ENCODE assay signal across 24 mouse cellular contexts in the genomic region with DNA sequence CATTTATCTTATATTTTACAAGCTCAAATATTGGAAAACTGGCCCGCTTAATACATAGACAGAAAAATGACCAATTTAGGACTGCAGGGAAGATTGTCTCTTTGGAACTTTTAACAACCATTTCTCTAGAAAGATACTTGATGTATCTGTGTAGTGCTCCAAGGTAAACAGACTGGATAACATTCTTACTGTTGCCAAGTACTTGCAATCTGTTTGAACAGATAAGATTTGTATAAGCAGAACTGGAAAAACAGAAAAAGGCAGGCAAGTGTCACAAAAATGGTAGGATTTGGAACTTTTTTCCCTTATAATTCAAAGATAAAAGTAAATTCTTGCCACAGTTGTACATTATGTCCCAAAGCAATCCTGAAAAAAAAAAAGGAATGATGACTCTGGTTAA.
DNase-seq lines count a peak whose midpoint lies in the region; ATAC-seq and TF ChIP-seq lines count a peak whose summit lies in the region.
"Had no signal": no experiment of that assay in that cellular context is flagged by ENCODE, and none has a peak within 500 bp of the region (broad histone marks: within the 10 kb centered on the region; RNA-seq: fewer than 3 reads in every experiment).

No protein-coding gene starts in this region.

- TF ChIP-seq RAD21 in MEL (IDR thresholded peaks at IDR 0.05; ENCODE audit: low read depth, low read length), result no peak

- no peaks in the 10 kb centered on the region for H3K4me1 ChIP-seq in forebrain, embryonic 14.5 days (ENCODE audit: control insufficient read depth, insufficient read depth, low read length)
- no peaks in the 10 kb centered on the region for H3K4me1 ChIP-seq in forebrain, embryonic 12.5 days
- no peaks in the 10 kb centered on the region for H3K4me1 ChIP-seq in liver, adult 2 months (ENCODE audit: control insufficient read depth, insufficient read depth, low read length)
- H3K4me1 ChIP-seq in liver, embryonic 11.5 days (replicated peaks; ENCODE audit: control insufficient read depth, insufficient read depth, low read length), result no peaks in the 10 kb centered on the region
- no peaks in the 10 kb centered on the region; a peak in 2 of 4 replicates for H3K4me1 ChIP-seq in MEL (ENCODE audit: control insufficient read depth in 1 of 2, insufficient read depth in 2 of 2, low read length in 2 of 2)

- no peak overlapping the region for H3K4me2 ChIP-seq in forebrain, embryonic 14.5 days (ENCODE audit: low read length)
- H3K4me2 ChIP-seq in forebrain, embryonic 12.5 days, result no peak overlapping the region
- H3K4me2 ChIP-seq in liver, embryonic 11.5 days, result no peak overlapping the region

- no peak for TF ChIP-seq POLR2A in liver, adult 2 months (IDR thresholded peaks at IDR 0.05; ENCODE audit: extremely low read depth, insufficient read depth, low read length)
- TF ChIP-seq POLR2A in MEL (IDR thresholded peaks at IDR 0.05; ENCODE audit: control insufficient read depth in 1 of 2, insufficient read depth in 1 of 2, low read depth in 1 of 2, low read length in 2 of 2, poor library complexity in 1 of 2), result no peak

- peak; percentile 1 for DNase-seq in forebrain, embryonic 14.5 days (ENCODE audit: low spot score)
- peak; percentile 2 for DNase-seq in liver, adult 2 months (ENCODE audit: extremely low read depth, low read depth, low spot score)
- no peak for DNase-seq in liver, embryonic 11.5 days (ENCODE audit: low spot score)
- peak; percentile 52 for DNase-seq in MEL (ENCODE audit: low read depth, low spot score)
- DNase-seq in brain, adult 2 months (ENCODE audit: low read depth, low spot score), result peak; percentile 2
- no peak for DNase-seq in cerebellum, postnatal 10 days
- DNase-seq: adrenal gland, adult 2 months; adrenal gland, adult 8-10 months; adrenal gland, postnatal 10 days; adrenal gland, postnatal 14 days; adrenal gland, postnatal 25 days; adrenal gland, postnatal 36 days; B cell, adult 2 months; cerebellum, adult 11 months; cerebellum, adult 11-12 months; cerebellum, adult 18-20 months; cerebellum, adult 2 months had no signal

- TF ChIP-seq CTCF in liver, adult 2 months (IDR thresholded peaks at IDR 0.05; ENCODE audit: low read depth, low read length), result no peak
- no peak for TF ChIP-seq CTCF in MEL (IDR thresholded peaks at IDR 0.05 in 2 of 3, conservative IDR thresholded peaks at IDR 0.05 in 1 of 3; ENCODE audit: control insufficient read depth in 1 of 3, insufficient read depth in 1 of 3, low read depth in 2 of 3, low read length in 3 of 3, poor library complexity in 1 of 3, severe bottlenecking in 1 of 3)

- H3K4me3 ChIP-seq in forebrain, embryonic 14.5 days (ENCODE audit: low read depth, low read length), result no peak overlapping the region
- H3K4me3 ChIP-seq in forebrain, embryonic 12.5 days (replicated peaks), result no peak overlapping the region
- no peak overlapping the region for H3K4me3 ChIP-seq in liver, adult 2 months (ENCODE audit: insufficient read depth, low read depth, low read length)
- no peak overlapping the region for H3K4me3 ChIP-seq in liver, embryonic 11.5 days (ENCODE audit: low read depth, low read length)
- no peak overlapping the region for H3K4me3 ChIP-seq in MEL (ENCODE audit: control insufficient read depth in 1 of 2, insufficient read depth in 1 of 2, low read depth in 2 of 2, low read length in 2 of 2)

- no peaks in the 10 kb centered on the region for H3K79me2 ChIP-seq in liver, adult 2 months (ENCODE audit: control insufficient read depth, insufficient read depth, low read length)
- no peaks in the 10 kb centered on the region for H3K79me2 ChIP-seq in MEL (ENCODE audit: control insufficient read depth, insufficient read depth, low read length, poor library complexity)

- 92% methylated on average over 1 of the region's 1 CpGs for WGBS in forebrain, embryonic 14.5 days
- 96% methylated on average over 1 of the region's 1 CpGs for WGBS in forebrain, embryonic 12.5 days
- 95% methylated on average over 1 of the region's 1 CpGs for WGBS in liver, adult 2 months
- WGBS in liver, embryonic 11.5 days, result 90% methylated on average over 1 of the region's 1 CpGs

- H3K9ac ChIP-seq in forebrain, embryonic 14.5 days (ENCODE audit: low read length), result no peak overlapping the region
- no peak overlapping the region for H3K9ac ChIP-seq in forebrain, embryonic 12.5 days
- no peak overlapping the region for H3K9ac ChIP-seq in liver, adult 2 months (ENCODE audit: low read depth, low read length)
- no peak overlapping the region for H3K9ac ChIP-seq in liver, embryonic 11.5 days (ENCODE audit: low read depth, low read length)
- H3K9ac ChIP-seq in MEL (ENCODE audit: control insufficient read depth, low read depth, low read length, poor library complexity, severe bottlenecking), result no peak overlapping the region

- H3K36me3 ChIP-seq in forebrain, embryonic 14.5 days (ENCODE audit: control insufficient read depth, insufficient read depth, low read length), result no peaks in the 10 kb centered on the region
- H3K36me3 ChIP-seq in forebrain, embryonic 12.5 days (replicated peaks), result no peaks in the 10 kb centered on the region
- no peaks in the 10 kb centered on the region for H3K36me3 ChIP-seq in liver, adult 2 months (ENCODE audit: control insufficient read depth, insufficient read depth, low read length)
- no peaks in the 10 kb centered on the region for H3K36me3 ChIP-seq in liver, embryonic 11.5 days (ENCODE audit: control insufficient read depth, insufficient read depth, low read length)
- peaks cover 0 to 3% of the 10 kb centered on the region in 2 experiments; a peak in 1 of 4 replicates for H3K36me3 ChIP-seq in MEL (ENCODE audit: control insufficient read depth in 1 of 2, insufficient read depth in 2 of 2, low read length in 2 of 2)
- H3K36me3 ChIP-seq: G1E had no signal

- no peaks in the 10 kb centered on the region for H3K27me3 ChIP-seq in forebrain, embryonic 14.5 days (replicated peaks; ENCODE audit: control insufficient read depth, insufficient read depth, low read length)
- no peaks in the 10 kb centered on the region for H3K27me3 ChIP-seq in forebrain, embryonic 12.5 days
- H3K27me3 ChIP-seq in liver, adult 2 months (ENCODE audit: control insufficient read depth, insufficient read depth, low read length), result no peaks in the 10 kb centered on the region
- H3K27me3 ChIP-seq in liver, embryonic 11.5 days (replicated peaks; ENCODE audit: control insufficient read depth, insufficient read depth, low read length), result no peaks in the 10 kb centered on the region
- no peaks in the 10 kb centered on the region for H3K27me3 ChIP-seq in MEL (ENCODE audit: control insufficient read depth in 1 of 2, insufficient read depth in 2 of 2, low read length in 2 of 2)
- H3K27me3 ChIP-seq: CH12.LX had no signal

- no peak for ATAC-seq in forebrain, embryonic 14.5 days
- no peak for ATAC-seq in forebrain, embryonic 12.5 days (ENCODE audit: low FRiP score)
- no peak for ATAC-seq in liver, embryonic 11.5 days (replicated peaks; ENCODE audit: low FRiP score)
- ATAC-seq in megakaryocyte progenitor cell, adult 5-6 weeks (replicated peaks; ENCODE audit: poor library complexity), result no peak
- ATAC-seq: activated CD4-positive, CD25-positive, alpha-beta regulatory T cell, adult 4 months; CD4-positive, CD25-positive, alpha-beta regulatory T cell, adult 4 months; Patski had no signal

- no peaks in the 10 kb centered on the region for H3K9me3 ChIP-seq in forebrain, embryonic 14.5 days (replicated peaks; ENCODE audit: control insufficient read depth, low read length)
- H3K9me3 ChIP-seq in forebrain, embryonic 12.5 days, result no peaks in the 10 kb centered on the region
- H3K9me3 ChIP-seq in liver, embryonic 11.5 days (ENCODE audit: control insufficient read depth, low read length), result no peaks in the 10 kb centered on the region
- H3K9me3 ChIP-seq in MEL (replicated peaks; ENCODE audit: insufficient read depth, low read length), result no peaks in the 10 kb centered on the region
- H3K9me3 ChIP-seq: G1E had no signal

- no peak overlapping the region for H3K27ac ChIP-seq in forebrain, embryonic 14.5 days (ENCODE audit: low read depth, low read length)
- no peak overlapping the region for H3K27ac ChIP-seq in forebrain, embryonic 12.5 days
- H3K27ac ChIP-seq in liver, adult 2 months (replicated peaks; ENCODE audit: insufficient read depth, low read depth, low read length), result no peak overlapping the region
- H3K27ac ChIP-seq in liver, embryonic 11.5 days (ENCODE audit: low read depth, low read length), result no peak overlapping the region
- no peak overlapping the region for H3K27ac ChIP-seq in MEL (ENCODE audit: control insufficient read depth, low read depth, low read length)

- TF ChIP-seq EP300 in MEL (IDR thresholded peaks at IDR 0.05; ENCODE audit: low read depth in 1 of 2, low read length in 2 of 2), result peak; percentile 76 to 90; a peak in 3 of 4 replicates

TF ChIP-seq in MEL, 35 proteins besides CTCF, POLR2A, EP300 and RAD21:
- peak; percentile 72 for TF ChIP-seq GATA1 (IDR thresholded peaks at IDR 0.05; ENCODE audit: low read depth, low read length)
- no peak for TF ChIP-seq HCFC1 (IDR thresholded peaks at IDR 0.05; ENCODE audit: low read depth, low read length)
- TF ChIP-seq ETS1 (IDR thresholded peaks at IDR 0.05; ENCODE audit: low read depth, low read length), result no peak
- 0 out of 2 replicates have a peak, but pooled peaks have one; percentile 18 for TF ChIP-seq TAL1 (IDR thresholded peaks at IDR 0.05; ENCODE audit: low read length)
- TF ChIP-seq RCOR1 (IDR thresholded peaks at IDR 0.05; ENCODE audit: low read depth, low read length), result peak; percentile 62; the same call in 1 of the 2 replicates
- TF ChIP-seq TCF12 (IDR thresholded peaks at IDR 0.05; ENCODE audit: low read depth, low read length), result peak; percentile 88

Comparison
In these comparisons a context has a peak if more than half of its experiments do, and no peak if none do; other contexts are left out.
1. DNase-seq: peak in forebrain, embryonic 14.5 days (single experiment), liver, adult 2 months (single experiment), MEL (single experiment) and brain, adult 2 months (single experiment); none in liver, embryonic 11.5 days (single experiment) and cerebellum, postnatal 10 days (0 of 2).